27 mouse cellular contexts compared by ENCODE assay signal in the genomic region with DNA sequence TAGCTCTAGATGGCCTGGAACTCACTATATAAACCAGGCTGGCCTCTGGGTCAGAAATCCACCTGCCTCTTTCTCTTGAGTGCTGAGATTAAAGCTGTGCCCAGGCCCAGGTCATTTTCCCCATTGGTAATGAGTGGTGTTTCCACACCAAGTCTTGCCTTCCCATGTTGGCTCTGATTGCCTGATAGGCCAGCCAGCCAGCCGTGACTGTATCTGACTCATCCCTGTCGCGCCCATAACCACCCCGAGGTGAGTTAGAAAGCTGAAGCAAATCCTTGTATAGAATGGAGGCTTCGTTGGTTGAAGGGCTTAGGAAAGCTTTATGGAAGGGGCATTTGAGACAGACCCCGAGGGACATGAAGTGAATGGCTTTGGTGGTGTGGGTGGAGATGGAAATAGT. TPM values are rescaled to one million over a fixed set of nuclear protein-coding genes. Genes with fewer than 3 reads are reported as not detected.
A peak's percentile ranks its signal among the peaks of the same experiment; 100 is the strongest.
DNase-seq lines count a peak whose midpoint lies in the region; ATAC-seq and TF ChIP-seq lines count a peak whose summit lies in the region.
"Had no signal": no experiment of that assay in that cellular context is flagged by ENCODE, and none has a peak within 500 bp of the region (broad histone marks: within the 10 kb centered on the region; RNA-seq: fewer than 3 reads in every experiment).

No protein-coding gene starts in this region.

- H3K4me1 ChIP-seq in stomach, postnatal 0 days (replicated peaks; ENCODE audit: control insufficient read depth, insufficient read depth) = no peaks in the 10 kb centered on the region
- no peaks in the 10 kb centered on the region for H3K4me1 ChIP-seq in midbrain, embryonic 13.5 days (replicated peaks)
- H3K4me1 ChIP-seq: forebrain, embryonic 15.5 days; heart, embryonic 10.5 days; limb, embryonic 12.5 days; midbrain, embryonic 12.5 days; neural tube, embryonic 12.5 days had no signal

- no peak overlapping the region for H3K4me2 ChIP-seq in stomach, postnatal 0 days (replicated peaks; ENCODE audit: low read depth)
- no peak overlapping the region for H3K4me2 ChIP-seq in midbrain, embryonic 13.5 days (replicated peaks)
- H3K4me2 ChIP-seq: forebrain, embryonic 15.5 days; hindbrain, embryonic 14.5 days; limb, embryonic 12.5 days; liver, embryonic 11.5 days; midbrain, embryonic 12.5 days; neural tube, embryonic 12.5 days had no signal

- ATAC-seq in stomach, postnatal 0 days (ENCODE audit: low FRiP score, low TSS enrichment) = peak; percentile 63
- ATAC-seq in megakaryocyte, adult 5-6 weeks (ENCODE audit: poor library complexity, severe bottlenecking) = no peak
- no peak for ATAC-seq in midbrain, embryonic 13.5 days
- ATAC-seq: forebrain, embryonic 15.5 days; inflammation-experienced regulatory T-cells, adult 6 months; liver, postnatal 0 days had no signal

- DNase-seq in adrenal gland, adult 2 months = peak; percentile 79
- no peak for DNase-seq in adrenal gland, postnatal 4 days (ENCODE audit: low spot score in 2 of 2)
- peak; percentile 38 for DNase-seq in urinary bladder, postnatal 14 days (ENCODE audit: low spot score)
- DNase-seq in urinary bladder, postnatal 25 days (ENCODE audit: low spot score) = no peak
- DNase-seq in adrenal gland, postnatal 25 days = peak; percentile 51
- DNase-seq in stomach, postnatal 0 days (ENCODE audit: low spot score) = peak; percentile 43
- DNase-seq: cerebellum, adult 2 months; cerebellum, postnatal 25 days; gastrocnemius, postnatal 36 days; heart, postnatal 4 days; kidney, adult 9 months; kidney, postnatal 14 days; liver, postnatal 0 days; lung, postnatal 10 days; retina, postnatal 1 day; right cerebral cortex, postnatal 25 days; thymus, postnatal 25 days had no signal

- peaks cover 41% of the 10 kb centered on the region for H3K36me3 ChIP-seq in stomach, postnatal 0 days (ENCODE audit: control insufficient read depth, insufficient read depth, low read length)
- H3K36me3 ChIP-seq in midbrain, embryonic 13.5 days = peaks cover 71% of the 10 kb centered on the region

- H3K27me3 ChIP-seq in stomach, postnatal 0 days (ENCODE audit: control insufficient read depth, insufficient read depth, low read length) = no peaks in the 10 kb centered on the region
- no peaks in the 10 kb centered on the region for H3K27me3 ChIP-seq in midbrain, embryonic 13.5 days
- H3K27me3 ChIP-seq: forebrain, embryonic 15.5 days; limb, embryonic 12.5 days; midbrain, embryonic 12.5 days; neural tube, embryonic 12.5 days had no signal

- WGBS in stomach, postnatal 0 days = 68% methylated on average over 6 of the region's 6 CpGs
- WGBS in midbrain, embryonic 13.5 days = 80% methylated on average over 6 of the region's 6 CpGs

- TF ChIP-seq EP300 in stomach, postnatal 0 days (optimal IDR thresholded peaks at IDR 0.05) = no peak

- H3K27ac ChIP-seq in stomach, postnatal 0 days (replicated peaks) = no peak overlapping the region
- H3K27ac ChIP-seq in midbrain, embryonic 13.5 days = no peak overlapping the region
- H3K27ac ChIP-seq: forebrain, embryonic 15.5 days; heart, embryonic 10.5 days; hindbrain, embryonic 14.5 days; limb, embryonic 12.5 days; midbrain, embryonic 12.5 days; neural tube, embryonic 12.5 days had no signal

- TF ChIP-seq CTCF in stomach, postnatal 0 days (IDR thresholded peaks at IDR 0.05; ENCODE audit: low read depth) = no peak

- H3K4me3 ChIP-seq in stomach, postnatal 0 days (ENCODE audit: low read depth, low read length) = no peak overlapping the region
- H3K4me3 ChIP-seq in midbrain, embryonic 13.5 days (replicated peaks) = no peak overlapping the region
- H3K4me3 ChIP-seq: forebrain, embryonic 15.5 days; heart, embryonic 10.5 days; limb, embryonic 12.5 days; midbrain, embryonic 12.5 days; neural tube, embryonic 12.5 days had no signal

- H3K9me3 ChIP-seq in stomach, postnatal 0 days (ENCODE audit: control insufficient read depth, low read length) = no peaks in the 10 kb centered on the region
- H3K9me3 ChIP-seq in midbrain, embryonic 13.5 days = no peaks in the 10 kb centered on the region
- H3K9me3 ChIP-seq: forebrain, embryonic 15.5 days; heart, embryonic 10.5 days; limb, embryonic 12.5 days; midbrain, embryonic 12.5 days; neural tube, embryonic 12.5 days had no signal

- no peak overlapping the region for H3K9ac ChIP-seq in stomach, postnatal 0 days (ENCODE audit: low read length)
- no peak overlapping the region for H3K9ac ChIP-seq in midbrain, embryonic 13.5 days (replicated peaks)
- H3K9ac ChIP-seq: forebrain, embryonic 15.5 days; hindbrain, embryonic 14.5 days; limb, embryonic 12.5 days; liver, postnatal 0 days; midbrain, embryonic 12.5 days had no signal

RNA-seq across cellular contexts. Expression of a gene that starts 15.5 kb away (rescaled TPM):
- total RNA-seq in adrenal gland, adult 2 months (2021) = 100 to 1,000 TPM; 184 to 214 TPM
- 71.5 and 79.5 TPM in 2 replicates for polyA plus RNA-seq in adrenal gland, adult 2 months (2012; rRNA removed)
- total RNA-seq in adrenal gland, postnatal 4 days (2021) = 100 to 1,000 TPM; 135 to 149 TPM
- total RNA-seq in adrenal gland, postnatal 25 days (2021) = 173 and 182 TPM in 2 replicates
- polyA plus RNA-seq in stomach, postnatal 0 days (2015; fragmentation: Nextera tagmentation; extraction: Ambion mirVana) = 4.7 TPM in 2 replicates
- total RNA-seq in megakaryocyte, adult 5-6 weeks (2015) = 6.7 and 7.7 TPM in 2 replicates
- total RNA-seq in megakaryocyte, adult 5-6 weeks (2017) = 17.4 and 21.6 TPM in 2 replicates
- 1.4 and 2.1 TPM in 2 replicates for polyA plus RNA-seq in midbrain, embryonic 13.5 days (2015; fragmentation: Nextera tagmentation; extraction: Ambion mirVana)

RNA-seq across cellular contexts. Expression of a gene that starts 15.9 kb away (rescaled TPM):
- total RNA-seq in adrenal gland, adult 2 months (2021) = 10 to 100 TPM in 1 of 2 experiments, 1 to 10 TPM in 1; 8.2 to 15.7 TPM
- 12.9 and 15.8 TPM in 2 replicates for polyA plus RNA-seq in adrenal gland, adult 2 months (2012; rRNA removed)
- total RNA-seq in adrenal gland, postnatal 4 days (2021) = 10 to 100 TPM in 1 of 2 experiments, 1 to 10 TPM in 1; 7.0 to 10.2 TPM
- 9.1 and 12.2 TPM in 2 replicates for total RNA-seq in adrenal gland, postnatal 25 days (2021)
- polyA plus RNA-seq in stomach, postnatal 0 days (2015; fragmentation: Nextera tagmentation; extraction: Ambion mirVana) = 1.6 and 2.1 TPM in 2 replicates
- not detected in 2 replicates for total RNA-seq in megakaryocyte, adult 5-6 weeks (2015)
- 0.57 TPM in 1 of 2 replicates, not detected in the other for total RNA-seq in megakaryocyte, adult 5-6 weeks (2017)
- 0.94 and 1.8 TPM in 2 replicates for polyA plus RNA-seq in midbrain, embryonic 13.5 days (2015; fragmentation: Nextera tagmentation; extraction: Ambion mirVana)

RNA-seq across cellular contexts. Expression of a gene that starts 27.9 kb away (rescaled TPM):
- 10 to 100 TPM; 36.8 to 51.7 TPM for total RNA-seq in adrenal gland, adult 2 months (2021)
- polyA plus RNA-seq in adrenal gland, adult 2 months (2012; rRNA removed) = 44.8 and 58.4 TPM in 2 replicates
- 10 to 100 TPM; 36.2 to 37.8 TPM for total RNA-seq in adrenal gland, postnatal 4 days (2021)
- 50.2 and 51.3 TPM in 2 replicates for total RNA-seq in adrenal gland, postnatal 25 days (2021)
- 6.5 and 7.9 TPM in 2 replicates for polyA plus RNA-seq in stomach, postnatal 0 days (2015; fragmentation: Nextera tagmentation; extraction: Ambion mirVana)
- 24.5 and 27.0 TPM in 2 replicates for total RNA-seq in megakaryocyte, adult 5-6 weeks (2015)
- 6.4 and 12.5 TPM in 2 replicates for total RNA-seq in megakaryocyte, adult 5-6 weeks (2017)
- polyA plus RNA-seq in midbrain, embryonic 13.5 days (2015; fragmentation: Nextera tagmentation; extraction: Ambion mirVana) = 15.3 and 16.4 TPM in 2 replicates

RNA-seq across cellular contexts. Expression of a gene that starts 46.6 kb away (rescaled TPM):
- 10 to 100 TPM; 83.5 to 85.9 TPM for total RNA-seq in adrenal gland, adult 2 months (2021)
- polyA plus RNA-seq in adrenal gland, adult 2 months (2012; rRNA removed) = 12.3 and 16.0 TPM in 2 replicates
- 10 to 100 TPM; 82.0 to 87.2 TPM for total RNA-seq in adrenal gland, postnatal 4 days (2021)
- total RNA-seq in adrenal gland, postnatal 25 days (2021) = 88.3 and 97.4 TPM in 2 replicates
- 77.7 and 79.4 TPM in 2 replicates for polyA plus RNA-seq in stomach, postnatal 0 days (2015; fragmentation: Nextera tagmentation; extraction: Ambion mirVana)
- total RNA-seq in megakaryocyte, adult 5-6 weeks (2015) = 78.5 and 83.3 TPM in 2 replicates
- 67.0 and 83.5 TPM in 2 replicates for total RNA-seq in megakaryocyte, adult 5-6 weeks (2017)
- 180 and 181 TPM in 2 replicates for polyA plus RNA-seq in midbrain, embryonic 13.5 days (2015; fragmentation: Nextera tagmentation; extraction: Ambion mirVana)

RNA-seq across cellular contexts. Expression of a gene that starts 48.2 kb away (rescaled TPM):
- total RNA-seq in adrenal gland, adult 2 months (2021) = 10 to 100 TPM in 1 of 2 experiments, 1 to 10 TPM in 1; 8.0 to 12.6 TPM
- 1.5 and 2.0 TPM in 2 replicates for polyA plus RNA-seq in adrenal gland, adult 2 months (2012; rRNA removed)
- 10 to 100 TPM; 12.9 to 13.2 TPM for total RNA-seq in adrenal gland, postnatal 4 days (2021)
- 10.8 and 13.4 TPM in 2 replicates for total RNA-seq in adrenal gland, postnatal 25 days (2021)
- 3.4 and 3.8 TPM in 2 replicates for polyA plus RNA-seq in stomach, postnatal 0 days (2015; fragmentation: Nextera tagmentation; extraction: Ambion mirVana)
- total RNA-seq in megakaryocyte, adult 5-6 weeks (2015) = 1.9 and 4.8 TPM in 2 replicates
- 2.1 and 2.8 TPM in 2 replicates for total RNA-seq in megakaryocyte, adult 5-6 weeks (2017)
- 13.2 and 15.1 TPM in 2 replicates for polyA plus RNA-seq in midbrain, embryonic 13.5 days (2015; fragmentation: Nextera tagmentation; extraction: Ambion mirVana)

Comparison
In these comparisons a context has a peak if more than half of its experiments do, and no peak if none do; other contexts are left out.
1. DNase-seq: peak in adrenal gland, adult 2 months (single experiment), urinary bladder, postnatal 14 days (single experiment), adrenal gland, postnatal 25 days (single experiment) and stomach, postnatal 0 days (single experiment); none in adrenal gland, postnatal 4 days (0 of 2) and urinary bladder, postnatal 25 days (single experiment).